Mouse (Mus musculus) G1E (cell line): ENCODE measurements around the gene Ssr4.

Experiments
- CTCF ChIP-seq: IDR thresholded peaks from 2 replicates; pipeline ENCODE4 v1.5.1; 2012; ENCODE audit warnings: low read depth, low read length, inconsistent platforms, mixed read lengths
- GATA1 ChIP-seq: IDR thresholded peaks from 2 replicates; pipeline ENCODE4 v1.6.1; 2012; ENCODE audit warnings: borderline replicate concordance, low read length, inconsistent platforms, mixed read lengths
- GATA2 ChIP-seq: IDR thresholded peaks from 2 replicates; pipeline ENCODE4 v1.6.1; 2012; ENCODE audit warnings: low read depth, low read length, inconsistent platforms, borderline replicate concordance
- POLR2AphosphoS5 ChIP-seq: IDR thresholded peaks from 2 replicates; pipeline ENCODE4 v1.6.1; 2012; ENCODE audit warnings: low read depth, low read length, inconsistent platforms; ENCODE audit not compliant: insufficient replicate concordance
- TAL1 ChIP-seq: conservative IDR thresholded peaks from 2 replicates; pipeline ENCODE4 v1.6.1; 2012; ENCODE audit warnings: low read depth, low read length, inconsistent platforms, mixed read lengths

GRCm38 (mm10) chrX:73767267-73767666, 19.6 kb upstream of the Ssr4 start:
- TF ChIP-seq CTCF (peak; percentile 41; the same call in 1 of the 2 replicates), GATA1 (no peak), POLR2AphosphoS5 (no peak), TAL1 (no peak), GATA2 (no peak)
